Mouse (Mus musculus) neural tube, postnatal 0 days (tissue): ENCODE data around the gene Olfr1137. TPM values are rescaled to one million over a fixed set of nuclear protein-coding genes. Genes with fewer than 3 reads are reported as not detected.

Experiments used
- polyA plus RNA-seq: library from polyadenylated mRNA; unstranded; fragments of >200 nt; fragmentation: Nextera tagmentation; extraction: Ambion mirVana; gene quantifications from 2 replicates; pipeline ENCODE4 v1.2.1, GENCODE M21; 2015

The Olfr1137 gene
- polyA plus RNA-seq: not detected in 2 replicates

GRCm38 (mm10) chr2:87713079-87713478 lies at the start of gene Olfr1137:
Olfr1137 (minus strand) TSS chr2:87713179.

GRCm38 (mm10) chr2:87753891-87754290 lies 40.9 kb upstream of the Olfr1137 start, which contains the start of gene Olfr1141:
Olfr1141 (minus strand) TSS chr2:87753991.

GRCm38 (mm10) chr2:87743452-87743851 lies 30.5 kb upstream of the Olfr1137 start, which contains the start of gene Olfr1140:
Olfr1140 (plus strand) TSS chr2:87743752.

GRCm38 (mm10) chr2:87739878-87740277 lies 26.9 kb upstream of the Olfr1137 start, which contains the start of gene Olfr1138:
Olfr1138 (minus strand) TSS chr2:87739978.

GRCm38 (mm10) chr2:87693847-87694246 lies 19.1 kb downstream of the Olfr1137 start, which contains the start of gene Olfr1136:
Olfr1136 (minus strand) TSS chr2:87693947.

GRCm38 (mm10) chr2:87673564-87673963 lies 39.4 kb downstream of the Olfr1137 start, which contains the start of gene Olfr1135:
Olfr1135 (minus strand) TSS chr2:87673664.

Other genes with a start within 250 kb of the Olfr1137 start
- not detected in 2 replicates for gene Pramel7, start 216.1 kb downstream of the Olfr1137 start, polyA plus RNA-seq
- not detected in 2 replicates for gene Pramel6, start 206.6 kb downstream of the Olfr1137 start, polyA plus RNA-seq
- not detected in 2 replicates for gene Olfr153, start 181.4 kb downstream of the Olfr1137 start, polyA plus RNA-seq
- gene Olfr1128, start 167.6 kb downstream of the Olfr1137 start, polyA plus RNA-seq: not detected in 2 replicates
- not detected in 2 replicates for gene Olfr1129, start 139.3 kb downstream of the Olfr1137 start, polyA plus RNA-seq
- not detected in 2 replicates for gene Olfr1130, start 107.0 kb downstream of the Olfr1137 start, polyA plus RNA-seq
- gene Olfr1131, start 86.1 kb downstream of the Olfr1137 start, polyA plus RNA-seq: not detected in 2 replicates
- gene Olfr1132, start 75.6 kb downstream of the Olfr1137 start, polyA plus RNA-seq: not detected in 2 replicates
- gene Olfr1133, start 65.8 kb downstream of the Olfr1137 start, polyA plus RNA-seq: not detected in 2 replicates
- gene Olfr1134, start 54.7 kb downstream of the Olfr1137 start, polyA plus RNA-seq: not detected in 2 replicates
- gene Olfr1135, start 39.5 kb downstream of the Olfr1137 start, polyA plus RNA-seq: not detected in 2 replicates
- not detected in 2 replicates for gene Olfr1136, start 19.2 kb downstream of the Olfr1137 start, polyA plus RNA-seq
- not detected in 2 replicates for gene Olfr1138, start 26.8 kb upstream of the Olfr1137 start, polyA plus RNA-seq
- gene Olfr1140, start 30.6 kb upstream of the Olfr1137 start, polyA plus RNA-seq: not detected in 2 replicates
- not detected in 2 replicates for gene Olfr1141, start 40.8 kb upstream of the Olfr1137 start, polyA plus RNA-seq
- gene Olfr152, start 66.3 kb upstream of the Olfr1137 start, polyA plus RNA-seq: not detected in 2 replicates
- gene Olfr1143, start 87.4 kb upstream of the Olfr1137 start, polyA plus RNA-seq: not detected in 2 replicates
- gene Olfr1145, start 96.6 kb upstream of the Olfr1137 start, polyA plus RNA-seq: not detected in 2 replicates
- not detected in 2 replicates for gene Olfr1148, start 117.4 kb upstream of the Olfr1137 start, polyA plus RNA-seq
- not detected in 2 replicates for gene Olfr1150-ps1, start 130.8 kb upstream of the Olfr1137 start, polyA plus RNA-seq
- not detected in 2 replicates for gene Olfr1151, start 142.7 kb upstream of the Olfr1137 start, polyA plus RNA-seq
- gene Olfr1152, start 153.3 kb upstream of the Olfr1137 start, polyA plus RNA-seq: not detected in 2 replicates
- not detected in 2 replicates for gene Olfr1153, start 181.8 kb upstream of the Olfr1137 start, polyA plus RNA-seq
- gene Olfr1154, start 192.0 kb upstream of the Olfr1137 start, polyA plus RNA-seq: not detected in 2 replicates
- gene Olfr1155, start 232.0 kb upstream of the Olfr1137 start, polyA plus RNA-seq: not detected in 2 replicates
- not detected in 2 replicates for gene Olfr1156, start 239.9 kb upstream of the Olfr1137 start, polyA plus RNA-seq